Mouse (Mus musculus): Measurements from ENCODE around the gene Cir1. TPM values are rescaled to one million over a fixed set of nuclear protein-coding genes. Genes with fewer than 3 reads are reported as not detected.

The Cir1 gene
- total and polyA plus RNA-seq, 3 experiments, result 3.8 to 14.3 (median 5.2) TPM

GRCm38 (mm10) chr2:73269666-73270065 lies 42.8 kb downstream of the Cir1 start:
- in situ Hi-C loops (cut with MboI; ENCODE audit: low pct_ligation_motif_present, low pct_unique_long_range_greater_than_20kb, low sequenced_read_pairs) (loop anchor here (10.0 kb wide), 1 partner anchor 55 kb away; the partner anchor contains the start of gene Ola1), dilution Hi-C loops (cut with MboI; ENCODE audit: extremely low pct_ligation_motif_present, extremely low pct_unique_long_range_greater_than_20kb, low sequenced_read_pairs) (no loop called here)
- H3K27me3 ChIP-seq (replicated peaks), result peaks cover 12% of the 10 kb centered on the region

GRCm38 (mm10) chr2:73268836-73269395 lies 43.6 kb downstream of the Cir1 start:
- H3K79me2 ChIP-seq (replicated peaks; ENCODE audit: control insufficient read depth, extremely low read depth, insufficient read depth, poor library complexity, severe bottlenecking), result no peaks in the 10 kb centered on the region
- no peaks in the 10 kb centered on the region for H3K36me3 ChIP-seq (replicated peaks in 1 of 2; ENCODE audit: control insufficient read depth in 1 of 2, insufficient read depth in 1 of 2, low read length in 1 of 2)
- no peak overlapping the region for H3K4me2 ChIP-seq (ENCODE audit: insufficient read depth, low read depth, poor library complexity, severe bottlenecking)
- peaks cover 6% of the 10 kb centered on the region for H3K27me3 ChIP-seq (replicated peaks)
- TF ChIP-seq TCF12 (IDR thresholded peaks at IDR 0.05; ENCODE audit: low read depth, low read length) (no peak), MAZ (IDR thresholded peaks at IDR 0.05; ENCODE audit: low read depth, low read length) (no peak), ETS1 (conservative IDR thresholded peaks at IDR 0.05; ENCODE audit: low read depth, low read length) (no peak), MAFK (IDR thresholded peaks at IDR 0.05; ENCODE audit: insufficient replicate concordance, low read length) (no peak)
- peaks cover 18% of the 10 kb centered on the region for H3K9me3 ChIP-seq (replicated peaks; ENCODE audit: low read length)
- no peak overlapping the region for H3K27ac ChIP-seq (ENCODE audit: insufficient read depth, low read depth)
- no peaks in the 10 kb centered on the region for H3K4me1 ChIP-seq (ENCODE audit: control insufficient read depth in 1 of 2, insufficient read depth in 2 of 2)
- no peak overlapping the region for H3K9ac ChIP-seq (ENCODE audit: insufficient read depth, low read depth)
- DNase-seq (ENCODE audit: extremely low read depth), result no peak
- in situ Hi-C loops (cut with MboI; ENCODE audit: low pct_ligation_motif_present, low pct_unique_long_range_greater_than_20kb, low sequenced_read_pairs), result loop anchor here (10.0 kb wide), 1 partner anchor 54 kb away; the partner anchor contains the start of gene Ola1
- no peak overlapping the region for H3K4me3 ChIP-seq (replicated peaks in 1 of 3; ENCODE audit: low read depth in 2 of 3, low read length in 2 of 3, poor library complexity in 1 of 3)
- dilution Hi-C loops (cut with MboI; ENCODE audit: extremely low pct_ligation_motif_present, extremely low pct_unique_long_range_greater_than_20kb, low sequenced_read_pairs), result no loop called here

More at GRCm38 (mm10) chr2:73269666-73270065, 42.8 kb downstream of the Cir1 start:
- H3K9ac ChIP-seq (ENCODE audit: insufficient read depth, low read depth), result no peak overlapping the region
- H3K4me3 ChIP-seq (replicated peaks in 1 of 3; ENCODE audit: low read depth in 2 of 3, low read length in 2 of 3, poor library complexity in 1 of 3), result no peak overlapping the region
- H3K4me1 ChIP-seq (ENCODE audit: control insufficient read depth in 1 of 2, insufficient read depth in 2 of 2), result no peaks in the 10 kb centered on the region; a peak in 1 of 4 replicates
- H3K79me2 ChIP-seq (replicated peaks; ENCODE audit: control insufficient read depth, extremely low read depth, insufficient read depth, poor library complexity, severe bottlenecking), result no peaks in the 10 kb centered on the region
- peaks cover 19% of the 10 kb centered on the region for H3K9me3 ChIP-seq (replicated peaks; ENCODE audit: low read length)
- no peak overlapping the region for H3K27ac ChIP-seq (ENCODE audit: insufficient read depth, low read depth)
- TF ChIP-seq PAX5 (IDR thresholded peaks at IDR 0.05; ENCODE audit: low read length), result no peak
- TF ChIP-seq JUND (conservative IDR thresholded peaks at IDR 0.05; ENCODE audit: low read depth, low read length), result no peak
- no peak for TF ChIP-seq POLR2AphosphoS2 (IDR thresholded peaks at IDR 0.05; ENCODE audit: low read depth, low read length)
- H3K4me2 ChIP-seq (ENCODE audit: insufficient read depth, low read depth, poor library complexity, severe bottlenecking), result no peak overlapping the region
- DNase-seq (ENCODE audit: extremely low read depth), result no peak
- H3K36me3 ChIP-seq (replicated peaks in 1 of 2; ENCODE audit: control insufficient read depth in 1 of 2, insufficient read depth in 1 of 2, low read length in 1 of 2), result no peaks in the 10 kb centered on the region

GRCm38 (mm10) chr2:73268281-73268680 lies 44.2 kb downstream of the Cir1 start:
- DNase-seq (ENCODE audit: extremely low read depth), result no peak
- in situ Hi-C loops (cut with MboI; ENCODE audit: low pct_ligation_motif_present, low pct_unique_long_range_greater_than_20kb, low sequenced_read_pairs), result loop anchor here (10.0 kb wide), 1 partner anchor 53 kb away; the partner anchor contains the start of gene Ola1
- Histone ChIP-seq H3K4me3 (replicated peaks in 1 of 3; ENCODE audit: low read depth in 2 of 3, low read length in 2 of 3, poor library complexity in 1 of 3) (no peak overlapping the region), H3K4me2 (ENCODE audit: insufficient read depth, low read depth, poor library complexity, severe bottlenecking) (no peak overlapping the region), H3K27me3 (replicated peaks) (peaks cover under 1% of the 10 kb centered on the region), H3K27ac (ENCODE audit: insufficient read depth, low read depth) (no peak overlapping the region), H3K4me1 (ENCODE audit: control insufficient read depth in 1 of 2, insufficient read depth in 2 of 2) (no peaks in the 10 kb centered on the region), H3K9me3 (replicated peaks; ENCODE audit: low read length) (peaks cover 12% of the 10 kb centered on the region), H3K79me2 (replicated peaks; ENCODE audit: control insufficient read depth, extremely low read depth, insufficient read depth, poor library complexity, severe bottlenecking) (no peaks in the 10 kb centered on the region), H3K9ac (ENCODE audit: insufficient read depth, low read depth) (no peak overlapping the region), H3K36me3 (replicated peaks in 1 of 2; ENCODE audit: control insufficient read depth in 1 of 2, insufficient read depth in 1 of 2, low read length in 1 of 2) (no peaks in the 10 kb centered on the region)
- TF ChIP-seq ELF1 (IDR thresholded peaks at IDR 0.05; ENCODE audit: low read depth, low read length) (no peak), USF2 (conservative IDR thresholded peaks at IDR 0.05; ENCODE audit: low read depth, low read length) (no peak), BHLHE40 (IDR thresholded peaks at IDR 0.05; ENCODE audit: low read depth, low read length) (no peak), KAT2A (IDR thresholded peaks at IDR 0.05; ENCODE audit: insufficient replicate concordance, low read length) (no peak), ZMIZ1 (IDR thresholded peaks at IDR 0.05; ENCODE audit: low read depth, low read length) (no peak), UBTF (IDR thresholded peaks at IDR 0.05; ENCODE audit: low read depth, low read length) (no peak), ZKSCAN1 (IDR thresholded peaks at IDR 0.05; ENCODE audit: borderline replicate concordance, low read depth, low read length) (no peak), SMC3 (IDR thresholded peaks at IDR 0.05; ENCODE audit: low read depth, low read length) (no peak), GABPA (IDR thresholded peaks at IDR 0.05; ENCODE audit: insufficient replicate concordance, low read depth, low read length) (no peak), EP300 (IDR thresholded peaks at IDR 0.05; ENCODE audit: low read length) (no peak), TCF12 (IDR thresholded peaks at IDR 0.05; ENCODE audit: low read depth, low read length) (no peak), MAFK (IDR thresholded peaks at IDR 0.05; ENCODE audit: insufficient replicate concordance, low read length) (no peak), ZC3H11A (IDR thresholded peaks at IDR 0.05; ENCODE audit: low read depth, low read length) (no peak), SIN3A (IDR thresholded peaks at IDR 0.05; ENCODE audit: low read length) (no peak), MAZ (IDR thresholded peaks at IDR 0.05; ENCODE audit: low read depth, low read length) (no peak), HCFC1 (IDR thresholded peaks at IDR 0.05; ENCODE audit: low read depth, low read length) (no peak), IRF4 (IDR thresholded peaks at IDR 0.05; ENCODE audit: low read depth, low read length) (no peak), NELFE (IDR thresholded peaks at IDR 0.05; ENCODE audit: low read depth, low read length) (no peak), CHD1 (IDR thresholded peaks at IDR 0.05; ENCODE audit: low read depth, low read length) (no peak), CTCF (conservative IDR thresholded peaks at IDR 0.05 in 1 of 2, IDR thresholded peaks at IDR 0.05 in 1 of 2; ENCODE audit: low read depth in 2 of 2, low read length in 2 of 2) (no peak)
- dilution Hi-C loops (cut with MboI; ENCODE audit: extremely low pct_ligation_motif_present, extremely low pct_unique_long_range_greater_than_20kb, low sequenced_read_pairs), result no loop called here

All from CH12.LX (cell line).